Mouse (Mus musculus) liver, postnatal 0 days (tissue): ENCODE data around the gene Cdk1.

ENCODE experiments used
- CTCF ChIP-seq: sonication (generic); IDR thresholded peaks from 2 replicates; pipeline ENCODE4 v1.5.1; 2016; ENCODE audit warnings: antibody characterized with exemption, low read depth
- EP300 ChIP-seq: IDR thresholded peaks from 2 replicates; pipeline ENCODE4 v1.6.1; 2016; ENCODE audit warnings: antibody characterized with exemption, low read depth, mild to moderate bottlenecking

DNA sequence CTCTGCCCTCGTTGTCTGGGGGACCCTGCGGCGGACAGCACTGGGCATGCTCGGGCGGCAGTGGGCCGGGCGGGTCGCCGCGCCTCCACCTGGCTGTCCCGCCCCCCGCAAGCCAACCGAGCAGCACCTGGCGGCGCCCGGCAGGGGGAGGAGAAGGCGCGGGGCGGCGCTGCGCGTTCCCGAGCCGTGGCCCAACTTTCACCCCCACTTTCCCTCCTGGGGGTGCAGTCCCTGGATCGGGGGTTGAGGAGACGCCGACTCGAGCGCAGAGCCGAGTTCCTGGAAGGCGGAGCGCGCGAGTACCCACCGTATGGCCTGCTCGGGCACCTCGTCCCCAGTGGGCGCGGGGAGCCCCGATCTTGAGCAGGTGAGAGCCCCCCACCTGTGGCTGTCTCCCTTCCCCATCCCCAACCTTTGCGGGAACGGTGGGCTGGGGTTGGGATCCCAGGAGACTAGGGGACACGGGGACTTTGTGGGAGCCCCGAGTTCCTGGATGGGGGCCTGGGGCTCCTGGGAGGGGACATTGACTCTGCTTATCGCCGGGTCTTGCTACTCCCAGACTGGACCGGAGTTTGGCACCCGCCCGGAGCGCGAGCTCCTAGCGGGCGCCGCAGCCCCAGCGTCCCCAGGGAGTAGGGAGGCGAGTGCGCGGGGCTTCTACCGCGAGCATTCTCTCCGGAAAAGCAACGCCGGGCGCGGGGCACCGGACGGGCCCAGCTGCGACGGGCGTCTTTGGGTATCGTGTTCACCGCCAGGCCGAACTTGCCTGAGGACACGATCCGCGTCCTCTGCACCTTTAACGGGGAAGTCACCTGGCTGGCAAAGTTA, 46.2 kb upstream of the Cdk1 start, which contains the start of gene Ank3:
- no peak for TF ChIP-seq CTCF
- no peak for TF ChIP-seq EP300
